Mouse (Mus musculus) embryonic fibroblast, embryonic 13.5 days (primary cell): ENCODE measurements around the gene D330045A20Rik. TPM values are rescaled to one million over a fixed set of nuclear protein-coding genes. Genes with fewer than 3 reads are reported as not detected.

Source experiments
- H3K27ac ChIP-seq: 2 replicates; pipeline ENCODE4 v1.5.1; 2012; ENCODE audit warnings: low read length, control low read depth, inconsistent platforms; ENCODE audit not compliant: insufficient read depth
- H3K4me1 ChIP-seq: 2 replicates; pipeline ENCODE4 v1.6.1; 2011; ENCODE audit warnings: low read length; ENCODE audit not compliant: control insufficient read depth, insufficient read depth
- H3K4me3 ChIP-seq: 2 replicates; pipeline ENCODE4 v1.5.1; 2011; ENCODE audit warnings: mild to moderate bottlenecking, control low read depth, low read length; ENCODE audit not compliant: insufficient read depth
- CTCF ChIP-seq: IDR thresholded peaks from 2 replicates; pipeline ENCODE4 v1.5.1; 2011; ENCODE audit warnings: mild to moderate bottlenecking, control low read depth, low read length, moderate library complexity, borderline replicate concordance; ENCODE audit not compliant: insufficient read depth
- POLR2A ChIP-seq: IDR thresholded peaks from 2 replicates; pipeline ENCODE4 v1.6.1; 2011; ENCODE audit warnings: low read depth, mild to moderate bottlenecking, control low read depth, low read length, moderate library complexity
- polyA plus RNA-seq: library from polyadenylated mRNA; stranded (reverse); fragments of >200 nt; gene quantifications from 2 replicates; pipeline ENCODE4 v1.2.4, GENCODE M21; 2011; ENCODE audit warnings: low read depth; ENCODE audit not compliant: missing spikeins, insufficient read length

Gene D330045A20Rik
- polyA plus RNA-seq, 1 experiment, result 1.1 TPM

GRCm38 (mm10) chrX:139526984-139527383, 46.8 kb downstream of the D330045A20Rik start:
- H3K4me3 ChIP-seq, result no peak overlapping the region
- no peak for TF ChIP-seq POLR2A
- TF ChIP-seq CTCF, result no peak
- no peak overlapping the region for H3K27ac ChIP-seq
- H3K4me1 ChIP-seq, result no peaks in the 10 kb centered on the region

GRCm38 (mm10) chrX:139529678-139530077, 49.5 kb downstream of the D330045A20Rik start:
- H3K27ac ChIP-seq, result no peak overlapping the region
- H3K4me1 ChIP-seq, result no peaks in the 10 kb centered on the region
- no peak overlapping the region for H3K4me3 ChIP-seq
- TF ChIP-seq POLR2A (no peak), CTCF (no peak)

GRCm38 (mm10) chrX:139532293-139532692, 52.1 kb downstream of the D330045A20Rik start:
- no peak overlapping the region for H3K4me3 ChIP-seq

DNA sequence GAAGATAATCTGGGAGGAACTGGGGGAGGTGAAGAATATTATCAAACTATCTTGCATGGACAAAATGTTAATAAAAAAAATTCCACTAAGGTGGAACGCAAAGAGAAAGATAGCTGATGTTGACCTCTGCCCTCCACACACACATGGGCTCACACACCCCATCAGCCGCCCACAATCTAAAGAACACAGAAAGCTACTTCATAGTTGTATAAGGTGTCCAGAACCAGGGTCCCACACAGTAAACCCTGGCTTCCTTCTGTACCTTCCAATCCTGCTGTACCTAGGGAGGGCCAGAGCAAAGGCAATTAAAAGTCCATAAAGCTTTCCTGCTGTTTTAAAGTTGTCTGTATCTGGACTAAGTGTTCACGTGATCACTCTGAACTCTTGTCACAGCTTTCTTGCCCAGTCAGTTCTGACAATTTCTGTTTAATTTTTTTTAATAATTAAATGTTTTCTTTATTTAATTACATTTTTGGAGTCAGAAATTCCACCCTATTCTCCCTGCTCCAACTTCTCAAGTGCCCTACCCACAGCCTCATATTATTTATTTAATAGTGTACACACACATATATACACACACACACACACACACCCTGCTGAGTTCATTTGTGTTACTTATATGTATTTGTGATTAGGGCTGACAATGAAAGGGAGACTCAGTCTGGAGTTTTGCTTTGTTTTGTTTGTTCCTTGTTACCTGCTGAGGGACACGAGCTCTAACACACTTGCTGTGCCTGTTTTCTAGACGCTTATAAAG, 57.7 kb downstream of the D330045A20Rik start:
- TF ChIP-seq POLR2A (no peak), CTCF (no peak)
- H3K4me3 ChIP-seq, result no peak overlapping the region

More at GRCm38 (mm10) chrX:139532293-139532692, 52.1 kb downstream of the D330045A20Rik start:
- TF ChIP-seq CTCF (no peak), POLR2A (no peak)
- Histone ChIP-seq H3K27ac (no peak overlapping the region), H3K4me1 (no peaks in the 10 kb centered on the region)

DNA sequence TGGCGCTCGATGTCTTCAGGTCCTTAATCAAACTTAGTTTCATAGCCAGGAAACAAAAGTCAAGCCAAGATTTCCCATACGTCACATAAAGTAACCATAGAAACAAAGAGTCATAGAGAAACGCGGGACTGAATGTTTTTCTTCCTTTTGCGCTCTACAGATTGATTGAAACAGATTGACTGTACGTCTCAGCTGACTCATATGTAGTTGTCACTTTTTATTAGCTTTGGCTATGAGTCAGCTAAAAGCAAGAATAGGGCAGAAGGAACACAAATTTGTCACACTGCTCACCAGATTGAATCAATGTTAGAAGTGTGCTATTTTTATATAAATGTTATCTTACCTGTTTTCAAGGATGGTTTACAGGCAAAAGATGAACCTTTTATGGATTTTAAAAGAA, 63.6 kb downstream of the D330045A20Rik start:
- Histone ChIP-seq H3K4me3 (no peak overlapping the region), H3K27ac (no peak overlapping the region), H3K4me1 (no peaks in the 10 kb centered on the region)
- TF ChIP-seq CTCF (no peak), POLR2A (no peak)

More for the DNA sequence above, 57.7 kb downstream of the D330045A20Rik start:
- Histone ChIP-seq H3K27ac (no peak overlapping the region), H3K4me1 (no peaks in the 10 kb centered on the region)

DNA sequence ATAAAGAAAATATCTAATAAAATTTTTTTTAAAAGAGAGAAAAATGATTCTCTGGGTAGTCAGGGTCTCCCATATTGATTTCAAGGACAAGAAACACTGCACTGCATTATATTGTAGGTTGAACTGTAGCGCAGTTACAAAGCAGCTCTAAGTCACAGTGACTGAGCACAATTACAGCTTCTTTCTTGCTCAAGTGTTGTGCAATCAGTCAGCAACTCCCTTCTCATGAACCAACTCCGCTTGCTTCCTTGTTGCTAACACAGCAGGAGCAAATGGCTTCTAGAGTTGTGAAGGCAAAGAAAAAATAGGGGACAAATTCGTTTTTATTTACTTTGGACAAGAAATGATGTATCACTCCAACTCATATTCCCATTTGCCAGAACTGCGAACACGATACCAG, 70.3 kb downstream of the D330045A20Rik start:
- H3K4me1 ChIP-seq, result no peaks in the 10 kb centered on the region
- H3K4me3 ChIP-seq, result no peak overlapping the region
- H3K27ac ChIP-seq, result no peak overlapping the region
- TF ChIP-seq POLR2A, result no peak
- no peak for TF ChIP-seq CTCF

- no peak for TF ChIP-seq POLR2A
- no peak for TF ChIP-seq CTCF
- Histone ChIP-seq H3K4me1 (no peaks in the 10 kb centered on the region), H3K4me3 (no peak overlapping the region), H3K27ac (no peak overlapping the region)
These were observed 71.9 kb downstream of the D330045A20Rik start for GRCm38 (mm10) chrX:139552090-139552489.

DNA sequence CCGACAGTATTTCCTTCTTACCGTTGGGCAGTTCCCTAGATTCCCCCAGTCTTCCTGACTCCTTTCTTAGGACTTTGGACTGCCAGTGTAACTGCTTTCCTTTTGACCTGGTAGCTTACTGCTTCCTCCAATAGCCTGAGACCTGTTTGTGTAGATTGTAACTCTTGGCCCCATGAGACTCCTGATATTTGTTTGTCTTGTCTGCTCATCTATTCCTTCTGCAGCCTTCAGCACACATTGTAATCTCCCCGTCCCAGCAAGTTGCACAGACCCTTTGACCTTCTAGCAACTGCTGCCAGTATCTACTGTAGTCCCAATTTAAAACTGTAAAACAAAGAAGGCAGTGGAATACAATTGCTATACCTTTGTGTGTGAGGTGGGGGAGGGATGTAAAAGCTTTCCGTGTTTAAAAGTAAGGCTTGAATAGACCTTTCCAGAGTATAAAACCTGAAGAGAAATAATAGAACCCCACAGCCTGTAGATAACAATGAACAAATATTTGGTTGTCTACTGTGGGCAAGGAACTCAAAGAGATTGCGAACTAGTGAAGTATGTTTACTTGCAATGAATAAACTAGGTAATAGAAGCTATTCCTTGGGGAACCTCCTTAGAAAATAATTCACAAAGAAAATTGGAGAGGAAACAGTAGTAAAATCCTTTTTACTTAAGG, 82.2 kb downstream of the D330045A20Rik start:
- Histone ChIP-seq H3K4me3 (no peak overlapping the region), H3K4me1 (no peaks in the 10 kb centered on the region), H3K27ac (no peak overlapping the region)
- no peak for TF ChIP-seq POLR2A
- TF ChIP-seq CTCF, result no peak

GRCm38 (mm10) chrX:139562925-139563461, 82.8 kb downstream of the D330045A20Rik start, which contains the start of gene Rnf128:
Gene Rnf128 (plus strand): TSS chrX:139563316.
- no peak for TF ChIP-seq POLR2A
- no peak for TF ChIP-seq CTCF
- no peak within 1 kb of the TSS for H3K27ac ChIP-seq
- no peak within 1 kb of the TSS for H3K4me3 ChIP-seq
- H3K4me1 ChIP-seq, result no peaks in the 10 kb centered on the region

DNA sequence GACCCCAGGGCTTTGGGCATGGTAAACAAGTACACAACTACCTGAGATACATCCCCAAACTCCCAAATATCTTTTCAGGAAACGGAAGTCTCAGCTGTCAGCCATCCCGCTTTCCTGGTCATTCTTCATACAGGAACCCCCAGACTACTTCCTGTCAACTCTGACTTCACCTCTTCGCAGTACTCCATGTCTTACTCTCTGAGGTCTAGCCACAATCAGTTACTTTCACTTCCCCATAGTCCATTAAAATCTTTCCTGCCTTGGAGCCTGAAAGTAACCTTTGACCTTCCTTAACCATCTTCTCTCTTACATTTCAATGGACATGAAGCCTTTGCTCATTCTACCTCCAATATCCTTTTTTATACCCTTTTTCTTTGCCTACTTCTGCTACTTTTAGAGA, 89.9 kb downstream of the D330045A20Rik start:
- no peak overlapping the region for H3K27ac ChIP-seq
- no peak overlapping the region for H3K4me3 ChIP-seq
- TF ChIP-seq CTCF, result no peak
- no peak for TF ChIP-seq POLR2A
- no peaks in the 10 kb centered on the region for H3K4me1 ChIP-seq
